Mouse (Mus musculus): Measurements from ENCODE around the gene 1110008L16Rik.

GRCm38 (mm10) chr12:55343998-55344397 is 44.6 kb downstream of the 1110008L16Rik start:
- TF ChIP-seq CTCF (conservative IDR thresholded peaks at IDR 0.05; ENCODE audit: low read length) (no peak), NANOG (IDR thresholded peaks at IDR 0.05; ENCODE audit: borderline replicate concordance, low read length) (no peak)
